Mouse (Mus musculus) CH12.LX (cell line): ENCODE results near the gene Uap1l1. TPM values are rescaled to one million over a fixed set of nuclear protein-coding genes. Genes with fewer than 3 reads are reported as not detected.

Experiments
- DNase-seq: peaks from one replicate; pipeline ENCODE4 v3.0.0-alpha.2; 2013; ENCODE audit errors: extremely low read depth
- H3K27ac ChIP-seq: 2 replicates; pipeline ENCODE4 v1.5.1; 2012; ENCODE audit warnings: low read depth, mild to moderate bottlenecking, control low read depth, moderate library complexity; ENCODE audit not compliant: insufficient read depth
- H3K27me3 ChIP-seq: replicated peaks from 2 replicates; pipeline ENCODE3; 2012; ENCODE audit warnings: inconsistent platforms
- H3K36me3 ChIP-seq, 2 experiments: replicated peaks in 1 of 2; 2 replicates each; pipeline versions ENCODE3 to v1.6.1; 2012; ENCODE audit warnings: inconsistent platforms in 1 of 2, low read length in 1 of 2, mild to moderate bottlenecking in 1 of 2, mixed read lengths in 1 of 2, moderate library complexity in 1 of 2; ENCODE audit not compliant: control insufficient read depth in 1 of 2, insufficient read depth in 1 of 2
- H3K4me1 ChIP-seq, 2 experiments: 2 replicates each; pipeline ENCODE4 v1.6.1; 2012; ENCODE audit warnings: inconsistent platforms in 1 of 2, moderate library complexity in 1 of 2; ENCODE audit not compliant: insufficient read depth in 2 of 2, control insufficient read depth in 1 of 2
- H3K4me2 ChIP-seq: 2 replicates; pipeline ENCODE4 v1.6.1; 2012; ENCODE audit warnings: low read depth, mild to moderate bottlenecking, control low read depth; ENCODE audit not compliant: poor library complexity, insufficient read depth, severe bottlenecking
- H3K4me3 ChIP-seq, 3 experiments: fragments of 150-350 bp in 1 of 3; sonication (generic) in 1 of 3; replicated peaks in 1 of 3; 2 replicates each; pipeline versions ENCODE3 to v1.5.1; 2011 to 2012; ENCODE audit warnings: low read depth in 2 of 3, low read length in 2 of 3, mild to moderate bottlenecking in 2 of 3, moderate library complexity in 2 of 3, control low read depth in 1 of 3, improper control_type of control experiment in 1 of 3, inconsistent platforms in 1 of 3, mixed read lengths in 1 of 3; ENCODE audit not compliant: poor library complexity in 1 of 3
- H3K79me2 ChIP-seq: replicated peaks from 2 replicates; pipeline ENCODE4 v1.6.1; 2012; ENCODE audit warnings: mild to moderate bottlenecking, moderate library complexity; ENCODE audit not compliant: control insufficient read depth, poor library complexity, insufficient read depth, severe bottlenecking; ENCODE audit errors: extremely low read depth
- H3K9ac ChIP-seq: 2 replicates; pipeline ENCODE4 v1.6.1; 2012; ENCODE audit warnings: low read depth, mild to moderate bottlenecking, control low read depth, moderate library complexity; ENCODE audit not compliant: insufficient read depth
- H3K9me3 ChIP-seq: replicated peaks from 2 replicates; pipeline ENCODE3; 2012; ENCODE audit warnings: low read length, inconsistent platforms, mixed read lengths
- BHLHE40 ChIP-seq: IDR thresholded peaks from 2 replicates; pipeline ENCODE4 v1.6.1; 2011; ENCODE audit warnings: mild to moderate bottlenecking, low read depth, low read length, improper control_type of control experiment
- CHD2 ChIP-seq: IDR thresholded peaks from 2 replicates; pipeline ENCODE4 v1.6.1; 2011; ENCODE audit warnings: low read length, improper control_type of control experiment
- CTCF ChIP-seq, 2 experiments: IDR thresholded peaks in 1 of 2; conservative IDR thresholded peaks in 1 of 2; 2 replicates each; pipeline ENCODE4 v1.5.1; 2011 to 2012; ENCODE audit warnings: low read depth in 2 of 2, low read length in 2 of 2, improper control_type of control experiment in 1 of 2, inconsistent platforms in 1 of 2, mild to moderate bottlenecking in 1 of 2, moderate library complexity in 1 of 2
- E2F4 ChIP-seq: IDR thresholded peaks from 2 replicates; pipeline ENCODE4 v1.6.1; 2011; ENCODE audit warnings: low read depth, low read length, improper control_type of control experiment; ENCODE audit not compliant: insufficient replicate concordance
- ELF1 ChIP-seq: IDR thresholded peaks from 2 replicates; pipeline ENCODE4 v1.6.1; 2014; ENCODE audit warnings: low read depth, mild to moderate bottlenecking, inconsistent platforms, low read length, improper control_type of control experiment
- EP300 ChIP-seq: IDR thresholded peaks from 2 replicates; pipeline ENCODE4 v1.6.1; 2011; ENCODE audit warnings: low read length, improper control_type of control experiment
- KAT2A ChIP-seq: IDR thresholded peaks from 2 replicates; pipeline ENCODE4 v1.6.1; 2012; ENCODE audit warnings: low read length, improper control_type of control experiment, inconsistent platforms; ENCODE audit not compliant: insufficient replicate concordance
- MAFK ChIP-seq: IDR thresholded peaks from 2 replicates; pipeline ENCODE4 v1.6.1; 2011; ENCODE audit warnings: low read length, improper control_type of control experiment; ENCODE audit not compliant: insufficient replicate concordance
- MAX ChIP-seq: IDR thresholded peaks from 2 replicates; pipeline ENCODE4 v1.6.1; 2011; ENCODE audit warnings: low read length, improper control_type of control experiment
- MEF2A ChIP-seq: IDR thresholded peaks from 2 replicates; pipeline ENCODE4 v1.6.1; 2014; ENCODE audit warnings: low read depth, mild to moderate bottlenecking, inconsistent platforms, low read length, improper control_type of control experiment, borderline replicate concordance
- MYC ChIP-seq: IDR thresholded peaks from 2 replicates; pipeline ENCODE4 v1.6.1; 2011; ENCODE audit warnings: low read depth, mild to moderate bottlenecking, improper control_type of control experiment, low read length
- NELFE ChIP-seq: IDR thresholded peaks from 2 replicates; pipeline ENCODE4 v1.6.1; 2011; ENCODE audit warnings: low read depth, low read length, improper control_type of control experiment
- NRF1 ChIP-seq: IDR thresholded peaks from 2 replicates; pipeline ENCODE4 v1.6.1; 2014; ENCODE audit warnings: low read depth, mild to moderate bottlenecking, inconsistent platforms, low read length, improper control_type of control experiment, moderate library complexity
- PAX5 ChIP-seq: IDR thresholded peaks from 2 replicates; pipeline ENCODE4 v1.6.1; 2012; ENCODE audit warnings: low read length, inconsistent platforms, mixed read lengths
- POLR2A ChIP-seq: IDR thresholded peaks from 2 replicates; pipeline ENCODE4 v1.6.1; 2011; ENCODE audit warnings: low read depth, mild to moderate bottlenecking, improper control_type of control experiment, low read length
- POLR2AphosphoS2 ChIP-seq: IDR thresholded peaks from 2 replicates; pipeline ENCODE4 v1.6.1; 2011; ENCODE audit warnings: low read depth, low read length, improper control_type of control experiment
- RAD21 ChIP-seq: IDR thresholded peaks from 2 replicates; pipeline ENCODE4 v1.6.1; 2011; ENCODE audit warnings: low read depth, mild to moderate bottlenecking, low read length, improper control_type of control experiment, moderate library complexity
- RCOR1 ChIP-seq: conservative IDR thresholded peaks from 2 replicates; pipeline ENCODE4 v1.6.1; 2012; ENCODE audit warnings: low read depth, mild to moderate bottlenecking, inconsistent platforms, low read length, improper control_type of control experiment
- UBTF ChIP-seq: IDR thresholded peaks from 2 replicates; pipeline ENCODE4 v1.6.1; 2012; ENCODE audit warnings: low read depth, mild to moderate bottlenecking, inconsistent platforms, low read length, improper control_type of control experiment, moderate library complexity
- USF1 ChIP-seq: IDR thresholded peaks from 2 replicates; pipeline ENCODE4 v1.6.1; 2014; ENCODE audit warnings: low read depth, mild to moderate bottlenecking, inconsistent platforms, low read length, improper control_type of control experiment
- USF2 ChIP-seq: conservative IDR thresholded peaks from 2 replicates; pipeline ENCODE4 v1.6.1; 2011; ENCODE audit warnings: low read depth, low read length, improper control_type of control experiment
- ZNF384 ChIP-seq: IDR thresholded peaks from 2 replicates; pipeline ENCODE4 v1.6.1; 2012; ENCODE audit warnings: low read depth, low read length, improper control_type of control experiment, inconsistent platforms
- dilution Hi-C: fragments of 300-500 bp; cut with MboI; formaldehyde crosslinking; loops from 2 replicates; pipeline ENCODE4 v1.14.3; 2020; ENCODE audit warnings: low sequenced_read_pairs; ENCODE audit not compliant: extremely low pct_unique_long_range_greater_than_20kb, extremely low pct_ligation_motif_present
- in situ Hi-C: fragments of 300-500 bp; cut with MboI; formaldehyde crosslinking; loops from 3 replicates; pipeline ENCODE4 v1.14.3; 2019; ENCODE audit warnings: low sequenced_read_pairs, low pct_ligation_motif_present, low pct_unique_long_range_greater_than_20kb, mixed read lengths
- polyA plus RNA-seq: library from polyadenylated mRNA; unstranded; fragments of >175 nt; gene quantifications from 2 replicates; pipeline ENCODE4 v1.2.1, GENCODE M21; 2012; ENCODE audit warnings: low read depth; ENCODE audit not compliant: insufficient read length
- total RNA-seq, 2 experiments: library from RNA; depleted of rRNA; stranded (reverse); fragments of 300-350 nt in 1 of 2; fragments of >200 nt in 1 of 2; gene quantifications; 2 replicates each; pipeline ENCODE4 v1.2.3; 2012 to 2014

Uap1l1 gene
- total and polyA plus RNA-seq, 3 experiments: 4.3 to 30.8 (median 14.5) TPM

- no peak for DNase-seq
- TF ChIP-seq USF2: no peak
- no peak for TF ChIP-seq POLR2AphosphoS2
- no peak for TF ChIP-seq PAX5
- TF ChIP-seq CHD2: no peak
- no peak for TF ChIP-seq USF1
- no peak for TF ChIP-seq KAT2A
- no peak for TF ChIP-seq RAD21
- TF ChIP-seq BHLHE40: no peak
- TF ChIP-seq MYC: no peak
- TF ChIP-seq CTCF (conservative IDR thresholded peaks at IDR 0.05 in 1 of 2, IDR thresholded peaks at IDR 0.05 in 1 of 2; ENCODE audit: low read depth in 2 of 2, low read length in 2 of 2): no peak
- TF ChIP-seq RCOR1: no peak
- TF ChIP-seq E2F4: no peak
- TF ChIP-seq ZNF384: no peak
- TF ChIP-seq NELFE: no peak
- in situ Hi-C loops (no loop called here), dilution Hi-C loops (no loop called here)
- H3K4me2 ChIP-seq: no peak overlapping the region
- peaks cover 7 to 11% of the 10 kb centered on the region in 2 experiments; a peak in 3 of 4 replicates for H3K4me1 ChIP-seq
- peaks cover 21% of the 10 kb centered on the region for H3K27me3 ChIP-seq
- no peak overlapping the region for H3K4me3 ChIP-seq
- H3K36me3 ChIP-seq: peaks cover 20 to 51% of the 10 kb centered on the region in 2 experiments
- H3K9ac ChIP-seq: no peak overlapping the region
- no peaks in the 10 kb centered on the region for H3K9me3 ChIP-seq
- no peak overlapping the region for H3K27ac ChIP-seq
- H3K79me2 ChIP-seq: no peaks in the 10 kb centered on the region
These were observed 1.2 kb downstream of the Uap1l1 start for GRCm38 (mm10) chr2:25364313-25364712.

GRCm38 (mm10) chr2:25363478-25364178, 1.9 kb downstream of the Uap1l1 start:
- Histone ChIP-seq H3K27me3 (peaks cover 17% of the 10 kb centered on the region), H3K27ac (no peak overlapping the region), H3K4me2 (no peak overlapping the region), H3K36me3 (peaks cover 20 to 54% of the 10 kb centered on the region in 2 experiments), H3K4me3 (no peak overlapping the region), H3K79me2 (no peaks in the 10 kb centered on the region), H3K9me3 (no peaks in the 10 kb centered on the region), H3K9ac (no peak overlapping the region), H3K4me1 (peaks cover 7 to 11% of the 10 kb centered on the region in 2 experiments; a peak in 3 of 4 replicates)
- DNase-seq: no peak
- TF ChIP-seq MAX (no peak), MEF2A (no peak), NRF1 (no peak), MAFK (no peak), UBTF (no peak), KAT2A (no peak), ELF1 (no peak), POLR2A (no peak), USF2 (no peak), E2F4 (no peak), CTCF (conservative IDR thresholded peaks at IDR 0.05 in 1 of 2, IDR thresholded peaks at IDR 0.05 in 1 of 2; ENCODE audit: low read depth in 2 of 2, low read length in 2 of 2) (no peak), EP300 (no peak), PAX5 (no peak)
- dilution Hi-C loops (no loop called here), in situ Hi-C loops (no loop called here)
